Mouse (Mus musculus): ENCODE results near the gene Cep250. TPM values are rescaled to one million over a fixed set of nuclear protein-coding genes. Genes with fewer than 3 reads are reported as not detected.
"Not testable (repeated sequence)": the region's sequence is repeated elsewhere in the genome, so short reads cannot be mapped to it uniquely, and the experiment has no call there.

The Cep250 gene
- 7.1 and 19.6 TPM in 2 replicates for polyA plus RNA-seq (2012; ENCODE audit: insufficient read depth, low replicate concordance)

GRCm38 (mm10) chr2:155956134-155957059, at the start of gene Cep250:
TSS of gene Cep250 (plus strand) at chr2:155956458.
- Histone ChIP-seq H3K4me1 (peaks cover 28% of the 10 kb centered on the region), H3K4me3 (replicated peaks) (peak within 1 kb of the TSS; percentile 98), H3K9me3 (no peaks in the 10 kb centered on the region), H3K27me3 (replicated peaks) (peaks cover 2% of the 10 kb centered on the region), H3K36me3 (replicated peaks; ENCODE audit: low read length) (peaks cover 5% of the 10 kb centered on the region)
- TF ChIP-seq GATA1 (IDR thresholded peaks at IDR 0.05; ENCODE audit: borderline replicate concordance, low read length) (no peak), FLI1 (IDR thresholded peaks at IDR 0.05; ENCODE audit: low read length) (no peak)

GRCm38 (mm10) chr2:155914684-155915083, 41.6 kb upstream of the Cep250 start:
- no peak overlapping the region for H3K4me3 ChIP-seq (replicated peaks)
- peaks cover 75% of the 10 kb centered on the region for H3K36me3 ChIP-seq (replicated peaks; ENCODE audit: low read length)
- H3K4me1 ChIP-seq: peaks cover 38% of the 10 kb centered on the region
- H3K9me3 ChIP-seq: no peaks in the 10 kb centered on the region
- TF ChIP-seq GATA1 (IDR thresholded peaks at IDR 0.05; ENCODE audit: borderline replicate concordance, low read length) (no peak), FLI1 (IDR thresholded peaks at IDR 0.05; ENCODE audit: low read length) (no peak)
- H3K27me3 ChIP-seq (replicated peaks): no peaks in the 10 kb centered on the region

DNA sequence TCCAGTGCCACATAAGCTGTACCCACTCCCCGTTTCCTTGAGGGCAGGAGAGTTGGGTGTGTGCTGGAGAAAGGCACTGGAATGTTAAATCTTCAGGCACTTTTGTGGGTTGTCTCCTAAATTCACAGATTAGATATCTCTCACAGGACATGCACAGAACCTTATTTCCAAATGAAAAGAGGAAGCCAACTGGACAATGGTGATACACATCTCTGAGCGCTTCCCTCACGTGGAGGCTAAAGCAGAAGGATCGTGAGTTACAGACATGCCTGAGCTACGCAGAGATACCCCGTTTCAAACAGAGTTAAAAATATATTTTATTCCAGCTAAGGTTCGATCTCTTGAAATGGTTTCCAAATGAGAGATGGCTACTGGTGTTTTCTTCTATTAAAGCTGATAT, 33.1 kb upstream of the Cep250 start:
- peaks cover 43% of the 10 kb centered on the region for H3K36me3 ChIP-seq (replicated peaks; ENCODE audit: low read length)
- no peaks in the 10 kb centered on the region for H3K27me3 ChIP-seq (replicated peaks)
- TF ChIP-seq FLI1 (IDR thresholded peaks at IDR 0.05; ENCODE audit: low read length) (no peak), GATA1 (IDR thresholded peaks at IDR 0.05; ENCODE audit: borderline replicate concordance, low read length) (no peak)
- no peak overlapping the region for H3K4me3 ChIP-seq (replicated peaks)
- no peaks in the 10 kb centered on the region for H3K9me3 ChIP-seq
- H3K4me1 ChIP-seq: peaks cover 27% of the 10 kb centered on the region

DNA sequence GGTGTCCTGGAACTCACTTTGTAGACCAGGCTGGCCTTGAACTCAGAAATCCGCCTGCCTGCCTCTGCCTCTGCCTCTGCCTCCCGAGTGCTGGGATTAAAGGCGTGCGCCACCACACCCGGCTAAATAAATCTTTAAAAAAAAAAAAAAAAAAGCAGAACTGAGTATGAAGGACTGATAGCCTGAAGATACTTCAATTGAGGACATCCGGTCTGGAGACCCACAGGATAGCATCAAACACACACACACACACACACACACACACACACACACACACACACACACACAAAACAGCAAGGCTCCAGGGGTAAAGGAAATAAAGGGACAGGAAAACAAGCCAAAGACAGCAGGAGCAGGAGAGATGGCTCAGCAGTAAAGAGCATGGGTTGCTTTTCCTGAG, 31.0 kb upstream of the Cep250 start:
- not testable (repeated sequence) for H3K4me3 ChIP-seq (replicated peaks); H3K27me3 ChIP-seq (replicated peaks); H3K9me3 ChIP-seq
- H3K4me1 ChIP-seq: peaks cover 37% of the 10 kb centered on the region
- H3K36me3 ChIP-seq (replicated peaks; ENCODE audit: low read length): peaks cover 33% of the 10 kb centered on the region

GRCm38 (mm10) chr2:155928711-155929345, 27.4 kb upstream of the Cep250 start:
- Histone ChIP-seq H3K4me3 (replicated peaks) (peak overlapping the region; percentile 95), H3K36me3 (replicated peaks; ENCODE audit: low read length) (peaks cover 12% of the 10 kb centered on the region), H3K4me1 (peaks cover 42% of the 10 kb centered on the region), H3K27me3 (replicated peaks) (no peaks in the 10 kb centered on the region), H3K9me3 (no peaks in the 10 kb centered on the region)
- TF ChIP-seq FLI1 (IDR thresholded peaks at IDR 0.05; ENCODE audit: low read length) (no peak), GATA1 (IDR thresholded peaks at IDR 0.05; ENCODE audit: borderline replicate concordance, low read length) (no peak)

DNA sequence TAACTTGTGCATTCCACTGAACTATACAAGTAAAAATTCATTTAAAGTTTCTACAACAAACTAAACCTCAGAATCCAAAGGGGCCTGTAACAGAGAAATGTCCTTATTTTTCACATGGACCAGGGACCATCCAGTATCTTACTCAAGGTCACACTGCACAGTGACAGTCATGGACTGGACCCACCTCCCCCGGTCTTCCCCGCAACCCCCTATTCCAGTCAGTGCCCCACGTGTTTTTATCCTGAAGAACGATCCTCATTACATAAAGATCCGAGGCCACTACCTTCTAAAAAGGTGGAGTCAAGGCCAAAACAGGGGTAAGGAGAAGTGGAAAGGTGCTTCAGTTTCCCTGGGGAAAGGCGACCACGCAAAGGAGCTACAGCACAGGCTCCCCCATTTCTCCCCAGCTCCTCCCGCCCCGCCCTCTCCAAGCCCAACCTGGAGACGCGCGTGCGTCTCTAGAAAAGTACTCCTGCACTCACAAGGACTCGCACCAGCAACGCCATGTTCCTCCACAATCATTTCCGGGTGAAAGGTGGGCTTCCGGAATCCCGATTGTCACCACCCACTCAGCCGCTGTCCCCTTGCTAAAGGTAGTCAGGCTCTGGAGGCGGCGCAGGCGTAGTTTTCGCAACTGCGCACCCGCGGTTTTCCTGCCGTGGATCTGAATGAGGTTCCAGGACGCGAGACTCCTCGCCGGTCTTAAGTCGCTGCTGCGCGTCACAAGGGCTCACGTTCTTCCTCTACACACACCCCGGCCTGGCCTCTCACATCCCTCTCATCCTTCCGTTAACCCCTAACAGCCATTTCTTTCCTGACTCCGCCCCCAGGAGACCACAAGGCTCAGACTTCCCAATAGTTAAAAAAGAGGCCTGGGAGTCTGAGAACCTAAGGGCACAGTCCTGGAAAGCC, 26.5 kb upstream of the Cep250 start, which contains the start of gene Uqcc1:
TSS of gene Uqcc1 (minus strand) at position 780 of the 912 bp plus-strand sequence.
- H3K4me1 ChIP-seq: peaks cover 39% of the 10 kb centered on the region
- H3K36me3 ChIP-seq (replicated peaks; ENCODE audit: low read length): peaks cover 3% of the 10 kb centered on the region

GRCm38 (mm10) chr2:155939897-155940529, 16.2 kb upstream of the Cep250 start:
- H3K27me3 ChIP-seq (replicated peaks): peaks cover 18% of the 10 kb centered on the region
- H3K36me3 ChIP-seq (replicated peaks; ENCODE audit: low read length): no peaks in the 10 kb centered on the region
- no peaks in the 10 kb centered on the region for H3K9me3 ChIP-seq
- H3K4me1 ChIP-seq: peaks cover 17% of the 10 kb centered on the region
- TF ChIP-seq GATA1 (IDR thresholded peaks at IDR 0.05; ENCODE audit: borderline replicate concordance, low read length): no peak
- no peak for TF ChIP-seq FLI1 (IDR thresholded peaks at IDR 0.05; ENCODE audit: low read length)
- H3K4me3 ChIP-seq (replicated peaks): no peak overlapping the region

More for the DNA sequence above, 26.5 kb upstream of the Cep250 start, which contains the start of gene Uqcc1:
- no peaks in the 10 kb centered on the region for H3K27me3 ChIP-seq (replicated peaks)
- peak within 1 kb of the TSS; percentile 95 for H3K4me3 ChIP-seq (replicated peaks)
- no peaks in the 10 kb centered on the region for H3K9me3 ChIP-seq
- no peak for TF ChIP-seq FLI1 (IDR thresholded peaks at IDR 0.05; ENCODE audit: low read length)
- no peak for TF ChIP-seq GATA1 (IDR thresholded peaks at IDR 0.05; ENCODE audit: borderline replicate concordance, low read length)

GRCm38 (mm10) chr2:155940681-155941080, 15.6 kb upstream of the Cep250 start, which contains the start of gene Gm15557:
TSS of gene Gm15557 (plus strand) at chr2:155940728.
- H3K4me3 ChIP-seq (replicated peaks): no peak within 1 kb of the TSS
- H3K4me1 ChIP-seq: peaks cover 18% of the 10 kb centered on the region
- H3K36me3 ChIP-seq (replicated peaks; ENCODE audit: low read length): no peaks in the 10 kb centered on the region
- TF ChIP-seq GATA1 (IDR thresholded peaks at IDR 0.05; ENCODE audit: borderline replicate concordance, low read length): no peak
- no peak for TF ChIP-seq FLI1 (IDR thresholded peaks at IDR 0.05; ENCODE audit: low read length)
- peaks cover 19% of the 10 kb centered on the region for H3K27me3 ChIP-seq (replicated peaks)
- H3K9me3 ChIP-seq: no peaks in the 10 kb centered on the region
